Comparison of ENCODE assay signal across 15 mouse cellular contexts in genomic region chr7:126218311-126218710, GRCm38 (mm10).
"Had no signal": no experiment of that assay in that cellular context is flagged by ENCODE, and none has a peak within 500 bp of the region (broad histone marks: within the 10 kb centered on the region; RNA-seq: fewer than 3 reads in every experiment).

No protein-coding gene starts in this region.

- H3K9me3 ChIP-seq: neural tube, embryonic 15.5 days; stomach, embryonic 15.5 days had no signal

- DNase-seq: retina, postnatal 1 day; right cerebral cortex, adult 18-20 months; right cerebral cortex, postnatal 14 days; right cerebral cortex, postnatal 25 days; right cerebral cortex, postnatal 4 days; spleen, adult 18-20 months; thymus, adult 18-20 months; thymus, adult 2 months; thymus, postnatal 14 days; thymus, postnatal 25 days; thymus, postnatal 36 days; thymus, postnatal 4 days had no signal

- H3K4me3 ChIP-seq: neural tube, embryonic 15.5 days; stomach, embryonic 15.5 days had no signal

- H3K36me3 ChIP-seq: neural tube, embryonic 15.5 days; stomach, embryonic 15.5 days had no signal

- H3K27me3 ChIP-seq: neural tube, embryonic 15.5 days; stomach, embryonic 15.5 days had no signal

- H3K4me1 ChIP-seq: neural tube, embryonic 15.5 days; stomach, embryonic 15.5 days had no signal

- H3K4me2 ChIP-seq: neural tube, embryonic 15.5 days; stomach, embryonic 15.5 days had no signal

- H3K27ac ChIP-seq: neural tube, embryonic 15.5 days; stomach, embryonic 15.5 days; stomach, postnatal 0 days had no signal

- H3K9ac ChIP-seq: neural tube, embryonic 15.5 days; stomach, embryonic 15.5 days had no signal
